Mouse (Mus musculus) forebrain, embryonic 11.5 days (tissue): ENCODE measurements around the gene Suds3. TPM values are rescaled to one million over a fixed set of nuclear protein-coding genes. Genes with fewer than 3 reads are reported as not detected.

Source experiments
- polyA plus RNA-seq: library from polyadenylated mRNA; unstranded; fragments of >200 nt; fragmentation: Nextera tagmentation; extraction: Ambion mirVana; gene quantifications from 2 replicates; pipeline ENCODE4 v1.2.1, GENCODE M21; 2014

The Suds3 gene
- polyA plus RNA-seq, 1 experiment from 2014 or later = 52.1 TPM

Other genes starting within 250 kb of the Suds3 start
- 16.2 and 16.9 TPM in 2 replicates for gene Taok3, start 4.0 kb upstream of the Suds3 start, polyA plus RNA-seq
- gene Pebp1, start 171.5 kb upstream of the Suds3 start, polyA plus RNA-seq = 881 and 979 TPM in 2 replicates
- 2.3 and 2.5 TPM in 2 replicates for gene Vsig10, start 203.0 kb upstream of the Suds3 start, polyA plus RNA-seq
- 75.4 and 86.0 TPM in 2 replicates for gene Wsb2, start 241.2 kb upstream of the Suds3 start, polyA plus RNA-seq